Mouse (Mus musculus): ENCODE data around the gene Cxcl5. TPM values are rescaled to one million over a fixed set of nuclear protein-coding genes. Genes with fewer than 3 reads are reported as not detected.

Gene Cxcl5
- polyA plus RNA-seq, 1 experiment from 2014 or later, result 0.10 TPM

- Histone ChIP-seq H3K4me3 (ENCODE audit: low read depth, low read length) (no peak overlapping the region), H3K9ac (ENCODE audit: low read length) (no peak overlapping the region), H3K27me3 (ENCODE audit: control insufficient read depth, insufficient read depth, low read length) (no peaks in the 10 kb centered on the region), H3K4me2 (replicated peaks; ENCODE audit: low read depth) (no peak overlapping the region), H3K9me3 (ENCODE audit: control insufficient read depth, low read length) (no peaks in the 10 kb centered on the region), H3K4me1 (replicated peaks; ENCODE audit: control insufficient read depth, insufficient read depth) (no peaks in the 10 kb centered on the region), H3K36me3 (ENCODE audit: control insufficient read depth, insufficient read depth, low read length) (no peaks in the 10 kb centered on the region), H3K27ac (replicated peaks) (no peak overlapping the region)
- ATAC-seq (ENCODE audit: low FRiP score, low TSS enrichment), result no peak
- 60% methylated on average over 4 of the region's 4 CpGs for WGBS
- TF ChIP-seq EP300 (optimal IDR thresholded peaks at IDR 0.05) (no peak), CTCF (IDR thresholded peaks at IDR 0.05; ENCODE audit: low read depth) (no peak)
- no peak for DNase-seq (ENCODE audit: low spot score)
These were observed 17.1 kb upstream of the Cxcl5 start for GRCm38 (mm10) chr5:90742029-90742428.

- TF ChIP-seq EP300 (optimal IDR thresholded peaks at IDR 0.05), result no peak
- no peak for TF ChIP-seq CTCF (IDR thresholded peaks at IDR 0.05; ENCODE audit: low read depth)
- ATAC-seq (ENCODE audit: low FRiP score, low TSS enrichment) (no peak), DNase-seq (ENCODE audit: low spot score) (no peak)
- 74% methylated on average over 1 of the region's 1 CpGs for WGBS
- Histone ChIP-seq H3K4me1 (replicated peaks; ENCODE audit: control insufficient read depth, insufficient read depth) (no peaks in the 10 kb centered on the region; the same call in 1 of the 2 replicates), H3K4me3 (ENCODE audit: low read depth, low read length) (no peak overlapping the region), H3K36me3 (ENCODE audit: control insufficient read depth, insufficient read depth, low read length) (no peaks in the 10 kb centered on the region), H3K27ac (replicated peaks) (no peak overlapping the region), H3K4me2 (replicated peaks; ENCODE audit: low read depth) (no peak overlapping the region), H3K9ac (ENCODE audit: low read length) (no peak overlapping the region), H3K9me3 (ENCODE audit: control insufficient read depth, low read length) (no peaks in the 10 kb centered on the region), H3K27me3 (ENCODE audit: control insufficient read depth, insufficient read depth, low read length) (no peaks in the 10 kb centered on the region; the same call in 1 of the 2 replicates)
These were observed 5.2 kb upstream of the Cxcl5 start for GRCm38 (mm10) chr5:90753934-90754333.

GRCm38 (mm10) chr5:90758020-90758605 is 1.0 kb upstream of the Cxcl5 start:
- no peak overlapping the region for H3K9ac ChIP-seq (ENCODE audit: low read length)
- 37% methylated on average over 5 of the region's 5 CpGs for WGBS
- H3K4me3 ChIP-seq (ENCODE audit: low read depth, low read length), result no peak overlapping the region
- ATAC-seq (ENCODE audit: low FRiP score, low TSS enrichment) (no peak; the same call in 1 of the 2 replicates), DNase-seq (ENCODE audit: low spot score) (no peak)
- H3K9me3 ChIP-seq (ENCODE audit: control insufficient read depth, low read length), result no peaks in the 10 kb centered on the region
- no peaks in the 10 kb centered on the region for H3K36me3 ChIP-seq (ENCODE audit: control insufficient read depth, insufficient read depth, low read length)
- TF ChIP-seq EP300 (optimal IDR thresholded peaks at IDR 0.05) (no peak), CTCF (IDR thresholded peaks at IDR 0.05; ENCODE audit: low read depth) (no peak)
- H3K4me2 ChIP-seq (replicated peaks; ENCODE audit: low read depth), result no peak overlapping the region
- H3K27ac ChIP-seq (replicated peaks), result no peak overlapping the region
- peaks cover 2% of the 10 kb centered on the region; the same call in 1 of the 2 replicates for H3K4me1 ChIP-seq (replicated peaks; ENCODE audit: control insufficient read depth, insufficient read depth)
- H3K27me3 ChIP-seq (ENCODE audit: control insufficient read depth, insufficient read depth, low read length), result peaks cover 6% of the 10 kb centered on the region; the same call in 1 of the 2 replicates

GRCm38 (mm10) chr5:90760303-90760702 is 1.1 kb downstream of the Cxcl5 start:
- H3K9ac ChIP-seq (ENCODE audit: low read length), result no peak overlapping the region
- 36% methylated on average over 4 of the region's 4 CpGs for WGBS
- H3K4me1 ChIP-seq (replicated peaks; ENCODE audit: control insufficient read depth, insufficient read depth), result peaks cover 2% of the 10 kb centered on the region; the same call in 1 of the 2 replicates
- H3K9me3 ChIP-seq (ENCODE audit: control insufficient read depth, low read length), result no peaks in the 10 kb centered on the region
- ATAC-seq (ENCODE audit: low FRiP score, low TSS enrichment) (no peak), DNase-seq (ENCODE audit: low spot score) (no peak)
- no peak for TF ChIP-seq EP300 (optimal IDR thresholded peaks at IDR 0.05)
- no peak for TF ChIP-seq CTCF (IDR thresholded peaks at IDR 0.05; ENCODE audit: low read depth)
- no peak overlapping the region for H3K27ac ChIP-seq (replicated peaks)
- peaks cover 6% of the 10 kb centered on the region; the same call in 1 of the 2 replicates for H3K27me3 ChIP-seq (ENCODE audit: control insufficient read depth, insufficient read depth, low read length)
- H3K4me2 ChIP-seq (replicated peaks; ENCODE audit: low read depth), result no peak overlapping the region
- H3K4me3 ChIP-seq (ENCODE audit: low read depth, low read length), result no peak overlapping the region
- H3K36me3 ChIP-seq (ENCODE audit: control insufficient read depth, insufficient read depth, low read length), result no peaks in the 10 kb centered on the region

- Histone ChIP-seq H3K4me3 (ENCODE audit: low read depth, low read length) (no peak overlapping the region), H3K4me1 (replicated peaks; ENCODE audit: control insufficient read depth, insufficient read depth) (peaks cover 2% of the 10 kb centered on the region; the same call in 1 of the 2 replicates), H3K4me2 (replicated peaks; ENCODE audit: low read depth) (no peak overlapping the region), H3K27ac (replicated peaks) (no peak overlapping the region), H3K9me3 (ENCODE audit: control insufficient read depth, low read length) (no peaks in the 10 kb centered on the region), H3K27me3 (ENCODE audit: control insufficient read depth, insufficient read depth, low read length) (peaks cover 6% of the 10 kb centered on the region; the same call in 1 of the 2 replicates), H3K9ac (ENCODE audit: low read length) (no peak overlapping the region), H3K36me3 (ENCODE audit: control insufficient read depth, insufficient read depth, low read length) (no peaks in the 10 kb centered on the region)
- DNase-seq (ENCODE audit: low spot score), result no peak
- 85% methylated on average over 2 of the region's 2 CpGs for WGBS
- ATAC-seq (ENCODE audit: low FRiP score, low TSS enrichment), result no peak
- TF ChIP-seq EP300 (optimal IDR thresholded peaks at IDR 0.05) (no peak), CTCF (IDR thresholded peaks at IDR 0.05; ENCODE audit: low read depth) (no peak)
These were observed 1.7 kb downstream of the Cxcl5 start for GRCm38 (mm10) chr5:90760844-90761243.

- no peak for DNase-seq (ENCODE audit: low spot score)
- WGBS, result 74% methylated on average over 3 of the region's 3 CpGs
- Histone ChIP-seq H3K4me2 (replicated peaks; ENCODE audit: low read depth) (no peak overlapping the region), H3K36me3 (ENCODE audit: control insufficient read depth, insufficient read depth, low read length) (no peaks in the 10 kb centered on the region), H3K4me3 (ENCODE audit: low read depth, low read length) (no peak overlapping the region), H3K27ac (replicated peaks) (no peak overlapping the region), H3K9ac (ENCODE audit: low read length) (no peak overlapping the region), H3K9me3 (ENCODE audit: control insufficient read depth, low read length) (no peaks in the 10 kb centered on the region), H3K27me3 (ENCODE audit: control insufficient read depth, insufficient read depth, low read length) (peaks cover 6% of the 10 kb centered on the region; the same call in 1 of the 2 replicates), H3K4me1 (replicated peaks; ENCODE audit: control insufficient read depth, insufficient read depth) (peaks cover 2% of the 10 kb centered on the region; the same call in 1 of the 2 replicates)
- TF ChIP-seq CTCF (IDR thresholded peaks at IDR 0.05; ENCODE audit: low read depth), result no peak
- TF ChIP-seq EP300 (optimal IDR thresholded peaks at IDR 0.05), result no peak
- no peak for ATAC-seq (ENCODE audit: low FRiP score, low TSS enrichment)
These were observed 2.7 kb downstream of the Cxcl5 start for GRCm38 (mm10) chr5:90761834-90762233.
